Comparison of ENCODE assay signal across 13 mouse cellular contexts in genomic region chr2:170247702-170248445, GRCm38 (mm10).
DNase-seq lines count a peak whose midpoint lies in the region; ATAC-seq lines count a peak whose summit lies in the region.
"Had no signal": no experiment of that assay in that cellular context is flagged by ENCODE, and none has a peak within 500 bp of the region (broad histone marks: within the 10 kb centered on the region; RNA-seq: fewer than 3 reads in every experiment).

No protein-coding gene starts in this region.

- H3K27me3 ChIP-seq in kidney, embryonic 16.5 days (ENCODE audit: insufficient read depth, low read length), result no peaks in the 10 kb centered on the region
- H3K27me3 ChIP-seq: hindbrain, embryonic 12.5 days had no signal

- H3K4me3 ChIP-seq in kidney, embryonic 16.5 days (ENCODE audit: low read length), result no peak overlapping the region
- H3K4me3 ChIP-seq: hindbrain, embryonic 12.5 days; liver, embryonic 13.5 days; midbrain, embryonic 10.5 days had no signal

- peak; percentile 31 for ATAC-seq in megakaryocyte, adult 5-6 weeks (ENCODE audit: poor library complexity, severe bottlenecking)
- no peak for ATAC-seq in kidney, embryonic 16.5 days (ENCODE audit: low FRiP score, low TSS enrichment)

- no peak overlapping the region for H3K4me2 ChIP-seq in kidney, embryonic 16.5 days (replicated peaks; ENCODE audit: low read depth, low read length)
- H3K4me2 ChIP-seq: hindbrain, embryonic 12.5 days; liver, embryonic 13.5 days had no signal

- no peaks in the 10 kb centered on the region for H3K36me3 ChIP-seq in kidney, embryonic 16.5 days (ENCODE audit: insufficient read depth, low read length)
- H3K36me3 ChIP-seq: G1E; hindbrain, embryonic 12.5 days; liver, embryonic 13.5 days; midbrain, embryonic 10.5 days had no signal

- H3K9ac ChIP-seq in kidney, embryonic 16.5 days (replicated peaks; ENCODE audit: low read length), result no peak overlapping the region
- H3K9ac ChIP-seq: hindbrain, embryonic 12.5 days; liver, embryonic 13.5 days had no signal

- no peaks in the 10 kb centered on the region for H3K9me3 ChIP-seq in kidney, embryonic 16.5 days (ENCODE audit: low read length)
- H3K9me3 ChIP-seq: G1E; hindbrain, embryonic 12.5 days; liver, embryonic 13.5 days; midbrain, embryonic 10.5 days had no signal

- H3K27ac ChIP-seq in kidney, embryonic 16.5 days (ENCODE audit: low read length), result no peak overlapping the region
- H3K27ac ChIP-seq: hindbrain, embryonic 12.5 days; liver, embryonic 13.5 days had no signal

- 56% methylated on average over 11 of the region's 11 CpGs for WGBS in kidney, embryonic 16.5 days

- peak; percentile 15 to 16 for DNase-seq in layer of hippocampus, adult 8-10 months (ENCODE audit: low spot score in 2 of 2)
- DNase-seq in layer of hippocampus, postnatal 25 days (ENCODE audit: extremely low spot score in 1 of 2, low spot score in 1 of 2), result no peak
- peak; percentile 51 for DNase-seq in CD4-positive, CD25-positive, alpha-beta regulatory T cell, adult 2 months (ENCODE audit: low read depth, low spot score)
- DNase-seq in c-Kit-positive CD71-negative TER-119-negative erythroid progenitor cells, embryonic 14.5 days (ENCODE audit: low read depth), result peak; percentile 39
- DNase-seq in thymus, postnatal 10 days (ENCODE audit: low spot score in 2 of 2), result no peak
- DNase-seq in layer of hippocampus, postnatal 14 days (ENCODE audit: low spot score in 2 of 2), result no peak
- DNase-seq: gastrocnemius, postnatal 14 days; liver, embryonic 13.5 days had no signal

- peaks cover 16% of the 10 kb centered on the region for H3K4me1 ChIP-seq in kidney, embryonic 16.5 days (ENCODE audit: insufficient read depth, low read length)

Comparison
In these comparisons a context has a peak if more than half of its experiments do, and no peak if none do; other contexts are left out.
1. DNase-seq: peak in layer of hippocampus, adult 8-10 months (2 of 2), CD4-positive, CD25-positive, alpha-beta regulatory T cell, adult 2 months (single experiment) and c-Kit-positive CD71-negative TER-119-negative erythroid progenitor cells, embryonic 14.5 days (single experiment); none in layer of hippocampus, postnatal 25 days (0 of 2), thymus, postnatal 10 days (0 of 2) and layer of hippocampus, postnatal 14 days (0 of 2).